Mouse (Mus musculus) right cerebral cortex, adult 18-20 months (tissue): ENCODE data around the gene Cln3.

ENCODE experiments used
- DNase-seq: peaks from one replicate; pipeline ENCODE4 v3.0.0; 2022; ENCODE audit warnings: mixed read lengths

Cln3 gene

DNA sequence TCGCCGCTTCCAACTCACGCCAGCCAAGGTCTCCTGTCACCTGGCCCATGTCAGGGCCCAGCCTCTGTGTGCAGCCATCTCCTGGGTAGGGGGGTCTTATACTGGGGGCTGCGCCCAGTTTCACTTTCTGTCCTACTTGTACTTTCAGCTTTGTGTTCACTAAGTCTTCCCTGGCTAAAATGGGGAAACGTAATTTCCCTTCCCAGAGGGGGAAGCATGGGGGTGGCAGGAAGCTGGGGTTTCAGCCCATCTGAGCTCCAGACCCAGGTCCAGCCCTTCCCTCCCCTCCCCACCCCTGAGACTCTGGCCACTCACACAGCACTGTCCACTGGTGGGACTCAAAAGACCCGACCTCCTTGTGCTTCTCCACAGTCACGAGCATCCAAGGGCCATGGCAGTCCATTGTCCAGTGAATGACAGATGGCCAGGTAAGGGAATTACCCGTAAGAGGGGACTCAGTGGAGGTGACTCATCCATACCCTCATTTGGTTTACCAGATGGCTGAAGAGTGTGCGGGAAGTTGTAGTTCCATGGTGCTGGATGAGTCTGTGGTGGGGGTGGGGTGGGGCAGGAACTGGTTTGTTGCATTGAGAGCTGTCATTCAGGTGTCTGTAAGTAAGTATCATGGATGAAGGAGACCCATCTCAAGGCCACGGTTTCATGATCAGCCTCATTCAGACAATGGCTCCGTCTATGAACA is 9.4 kb upstream of the Cln3 start, which contains the start of gene Il27:
Gene Il27, minus strand, starts transcription at position 80 of the 700 bp plus-strand sequence.
- DNase-seq = no peak

DNA sequence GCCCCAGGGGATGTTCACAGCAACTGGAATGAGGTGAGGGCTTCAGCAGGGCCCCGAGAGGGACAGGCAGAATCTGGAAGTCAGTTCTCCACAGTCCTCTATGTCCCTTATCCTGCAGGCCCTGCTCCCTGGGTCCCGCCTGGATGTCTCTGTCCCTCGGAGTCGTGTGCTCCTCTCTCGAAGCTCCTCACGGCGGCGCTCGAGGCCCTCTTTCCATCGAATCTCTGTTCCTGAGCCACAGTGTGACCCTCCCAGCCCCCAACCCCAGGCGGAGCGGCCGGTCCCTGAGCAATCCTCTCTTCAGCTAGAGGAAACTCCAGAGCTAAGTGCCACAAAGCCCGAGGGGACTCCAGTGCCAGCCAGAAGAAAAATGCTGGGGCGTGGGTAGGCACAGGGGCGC is 2.2 kb upstream of the Cln3 start:
- no peak for DNase-seq

DNA sequence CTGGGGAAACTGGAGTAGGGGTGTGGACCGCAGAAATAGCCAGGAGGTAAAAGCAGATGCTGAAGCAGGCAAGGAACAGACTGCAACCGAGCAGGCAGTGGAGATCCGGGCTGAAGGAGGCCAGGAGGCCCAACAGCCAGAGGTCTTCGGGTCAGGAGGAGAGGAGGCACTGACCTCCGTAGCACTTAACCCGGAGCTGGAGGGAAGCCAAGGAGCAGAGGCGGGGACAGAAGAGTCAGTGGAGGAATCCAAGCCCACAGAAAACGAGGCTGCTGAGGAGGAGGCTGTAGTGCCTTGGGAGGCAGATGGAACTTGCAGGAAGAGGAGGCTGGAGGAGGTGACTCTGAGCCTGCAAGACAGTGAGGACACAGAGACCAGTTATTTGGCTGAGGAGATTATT is 1.2 kb upstream of the Cln3 start:
- DNase-seq = no peak

DNA sequence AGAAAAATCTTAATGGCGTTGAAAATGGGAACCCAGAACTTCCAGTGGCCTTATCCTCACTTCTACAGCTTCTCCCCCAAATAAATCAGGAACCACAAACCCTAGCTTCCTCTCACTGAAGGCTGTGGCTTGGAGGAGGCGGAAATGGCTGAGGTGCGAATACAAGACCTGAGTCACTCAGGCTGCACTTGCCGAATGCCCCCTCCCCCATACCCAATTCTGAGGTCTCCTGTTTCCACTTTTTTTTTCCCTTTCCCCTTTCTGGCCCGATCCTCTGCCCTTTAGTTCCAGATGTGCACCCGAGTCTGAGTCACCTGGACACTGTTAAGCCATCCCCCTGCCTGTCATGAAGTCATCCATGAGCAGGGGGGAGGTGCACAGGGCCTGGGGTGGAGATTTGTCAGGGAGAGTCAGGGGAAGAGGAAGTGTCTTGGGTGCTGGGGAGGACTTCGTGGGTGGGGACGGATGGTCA is 1.1 kb downstream of the Cln3 start, which contains the start of gene Apobr:
Gene Apobr, plus strand, starts transcription at position 437 of the 472 bp plus-strand sequence.
- no peak for DNase-seq

DNA sequence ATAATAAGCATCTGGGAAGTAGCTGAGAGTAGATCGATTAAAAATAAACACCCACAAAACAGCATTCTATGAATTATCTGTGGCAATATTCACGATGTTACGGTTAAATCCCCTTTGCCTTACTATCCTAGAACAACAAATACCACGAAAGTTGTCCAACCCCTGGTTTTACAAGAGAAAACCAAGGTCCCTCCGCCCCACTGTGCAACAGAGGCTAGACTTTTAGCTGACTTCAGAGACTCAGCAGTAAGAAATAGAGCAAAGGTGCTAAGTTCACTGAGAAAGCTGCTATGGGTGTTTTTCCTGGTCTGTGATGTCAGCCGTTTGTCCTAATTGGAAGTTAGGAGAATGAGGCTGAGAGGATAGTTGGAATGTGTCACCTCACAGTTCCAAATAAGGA is 1.9 kb downstream of the Cln3 start:
- no peak for DNase-seq

DNA sequence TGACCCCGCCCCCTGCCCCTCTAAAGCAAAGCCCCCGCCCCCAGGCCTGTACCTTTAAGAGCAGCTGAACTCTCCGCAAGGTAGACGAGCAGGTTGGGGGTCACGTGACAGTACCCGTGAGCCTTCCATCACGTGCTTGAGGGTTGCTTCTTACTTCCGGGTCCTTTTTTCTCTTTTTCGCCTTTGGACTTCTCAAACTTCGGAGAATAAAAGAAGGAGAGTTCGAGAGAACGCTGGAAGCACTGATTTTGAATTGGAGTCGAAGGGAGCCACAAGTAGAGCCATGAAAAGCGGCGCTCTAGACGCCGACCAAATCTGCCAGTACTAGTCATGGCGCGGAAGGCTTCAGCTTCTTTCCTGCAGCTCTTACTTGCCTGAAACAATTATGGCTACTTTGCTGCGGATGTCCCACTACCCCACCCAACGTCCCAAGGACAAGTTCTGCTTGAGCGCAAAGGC is 2.3 kb downstream of the Cln3 start:
- peak; percentile 87 for DNase-seq

DNA sequence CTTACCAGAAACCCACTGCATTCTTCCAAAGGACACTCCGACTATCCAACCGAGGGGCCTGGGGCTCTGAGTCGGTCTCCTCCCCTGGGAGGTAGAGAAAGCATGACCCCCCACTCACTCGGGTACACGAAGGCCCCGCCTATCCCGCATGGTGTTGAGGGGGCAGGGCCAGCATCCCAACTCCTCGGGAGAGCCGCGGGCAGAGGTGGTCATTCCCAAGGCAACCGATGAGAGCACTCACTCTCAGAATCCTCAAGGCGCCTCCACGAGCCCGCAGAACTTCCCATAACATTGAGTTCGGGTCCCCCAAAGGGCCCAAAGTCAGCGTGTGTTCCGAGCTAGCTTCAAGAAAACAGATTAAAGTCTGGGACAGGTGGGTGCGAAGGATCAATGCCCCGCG is 2.9 kb downstream of the Cln3 start:
- DNase-seq = no peak

DNA sequence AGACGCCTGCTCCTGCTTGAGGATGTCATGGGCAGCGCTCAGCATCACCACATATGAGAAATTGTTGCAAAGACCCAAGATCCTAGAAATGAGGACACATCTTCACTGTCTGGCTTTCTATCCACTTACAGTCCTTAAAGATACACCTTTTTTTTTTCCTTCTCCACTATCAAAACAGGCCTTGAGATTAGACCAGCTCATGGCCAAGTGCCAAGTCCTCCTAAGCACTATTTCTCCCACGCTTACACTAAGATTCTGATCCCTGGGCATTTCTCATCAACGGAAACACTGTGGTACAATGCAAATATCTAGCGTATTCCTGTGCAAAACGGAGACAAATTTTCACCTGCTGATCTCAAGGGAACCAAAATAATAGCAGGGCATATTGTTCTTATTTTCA is 4.0 kb downstream of the Cln3 start:
- no peak for DNase-seq

DNA sequence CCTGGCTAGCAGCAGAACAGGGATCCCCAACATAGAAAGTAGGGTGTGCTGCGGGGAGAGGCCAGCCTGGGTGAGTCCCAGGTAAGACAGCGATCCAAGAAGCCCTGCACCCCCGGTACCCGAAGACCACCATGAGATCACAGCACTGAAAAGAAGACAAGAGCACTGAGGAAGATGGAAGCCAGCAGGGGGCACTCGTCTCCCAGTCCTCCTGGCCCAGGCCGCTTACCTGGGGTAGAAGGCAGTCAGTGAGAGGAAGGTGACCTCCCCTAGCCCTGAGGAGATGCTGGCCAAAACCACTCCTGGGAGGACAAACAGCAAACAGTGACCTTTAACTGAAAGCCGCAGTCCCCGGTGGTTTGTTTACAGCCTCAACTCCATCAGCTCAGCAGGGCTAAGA is 6.4 kb downstream of the Cln3 start:
- DNase-seq = no peak

DNA sequence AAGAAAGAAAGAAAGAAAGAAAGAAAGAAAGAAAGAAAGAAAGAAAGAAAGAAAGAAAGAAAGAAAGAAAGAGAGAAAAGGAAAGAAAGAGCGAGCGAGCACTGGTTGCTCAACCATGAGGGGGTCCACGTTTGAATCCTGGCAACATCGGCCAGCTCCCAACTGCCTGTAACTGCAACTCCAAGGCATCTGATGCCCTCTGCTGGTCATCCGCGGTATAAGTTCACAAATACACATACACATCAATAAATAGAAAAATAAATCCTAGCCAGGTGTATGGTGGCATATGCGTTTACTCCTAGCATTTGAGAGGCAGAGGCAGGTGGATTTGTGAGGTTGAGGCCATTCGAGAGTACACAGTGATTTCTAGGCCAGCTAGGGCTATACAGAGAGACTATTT is 8.7 kb downstream of the Cln3 start:
- no peak for DNase-seq

DNA sequence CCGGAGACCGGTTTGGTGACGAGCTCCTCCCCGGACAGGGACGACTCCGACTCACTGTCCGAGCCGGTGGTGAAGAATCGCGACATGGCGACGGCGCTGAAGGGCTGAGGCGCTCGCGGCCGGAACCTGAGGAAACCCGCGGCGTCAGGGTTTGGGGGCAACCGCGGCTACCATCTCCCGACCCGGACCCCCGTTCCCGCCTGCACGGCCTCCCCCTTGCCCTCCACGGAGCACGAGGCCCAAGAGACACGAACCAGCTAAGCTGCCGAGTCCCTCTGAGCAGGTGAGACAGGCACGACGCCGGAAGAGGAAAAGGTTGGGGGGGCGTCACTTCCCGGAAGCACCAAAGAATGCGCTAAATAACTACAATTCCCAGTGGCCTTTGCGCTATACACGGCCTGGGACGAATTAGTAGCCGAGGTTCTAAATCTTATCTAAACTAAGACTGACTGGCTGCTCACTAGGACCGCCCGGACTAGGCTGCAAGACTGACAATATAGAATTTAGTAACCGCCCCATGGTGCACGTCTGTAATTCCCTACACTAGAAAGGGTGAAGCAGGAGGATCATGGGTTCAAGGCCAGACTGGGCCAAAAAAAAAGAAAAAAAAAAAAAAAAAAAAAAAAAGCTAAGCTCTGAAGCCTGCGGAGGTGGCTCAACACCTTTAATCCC is 19.4 kb downstream of the Cln3 start, which contains the start of gene Eif3c:
Gene Eif3c, minus strand, starts transcription at position 318 of the 672 bp plus-strand sequence.
- peak; percentile 92 for DNase-seq

DNA sequence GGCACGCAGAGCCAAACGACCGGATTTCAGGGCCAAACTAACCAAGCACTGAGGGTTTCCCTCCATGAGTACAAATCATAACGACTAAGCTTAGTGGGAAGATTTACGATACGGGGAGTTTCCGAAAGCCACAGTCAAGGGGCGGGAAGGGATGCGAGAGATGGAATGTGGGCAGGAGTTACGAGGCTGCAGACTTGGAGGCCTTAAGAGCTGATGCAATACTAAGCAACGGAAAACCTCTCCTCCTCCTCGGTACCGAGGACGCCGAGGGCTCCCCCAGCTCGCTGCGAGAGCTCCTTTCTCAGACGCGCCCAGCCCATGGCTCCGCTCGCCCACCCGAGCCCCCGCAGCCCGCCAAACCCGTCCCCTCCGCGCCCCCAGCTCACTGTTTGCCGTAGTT is 19.9 kb downstream of the Cln3 start:
- no peak for DNase-seq

DNA sequence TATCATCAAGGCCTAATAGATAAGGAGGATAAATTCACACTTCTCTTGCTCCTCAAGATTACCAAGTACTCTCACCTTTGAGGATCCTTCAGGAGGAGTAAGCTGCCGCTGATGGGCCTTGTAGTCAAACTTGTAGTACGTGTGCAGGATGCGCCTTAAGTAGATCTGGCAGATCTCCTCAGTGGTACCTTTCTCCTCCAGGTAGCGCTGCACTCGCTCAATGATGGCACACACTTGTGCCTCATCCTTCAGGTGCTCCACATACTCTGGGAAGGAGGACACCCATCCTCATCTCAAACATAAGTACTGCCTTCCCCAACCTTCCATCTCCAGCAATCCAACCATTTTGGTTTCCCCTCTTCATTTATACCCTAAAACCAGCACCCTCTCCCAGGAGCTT is 29.0 kb downstream of the Cln3 start:
- DNase-seq = no peak

DNA sequence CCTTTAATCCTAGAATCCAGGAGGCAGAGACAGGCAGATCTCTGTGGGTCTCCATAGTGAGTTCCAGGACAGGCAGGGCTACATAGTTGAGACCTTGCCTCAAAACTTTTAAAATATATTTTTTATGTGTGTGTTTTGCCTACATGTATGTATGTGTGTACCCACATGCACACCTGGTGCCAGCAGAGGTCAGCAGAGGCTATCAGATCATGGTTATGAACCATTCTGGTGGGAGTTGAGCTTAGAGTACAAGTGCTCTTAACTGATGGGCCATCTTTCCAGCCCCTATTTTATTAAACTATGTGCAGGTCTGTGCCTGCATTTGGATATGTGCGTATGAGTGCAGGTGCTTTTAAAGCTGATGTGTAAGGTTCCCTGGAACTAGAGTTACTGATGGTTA is 30.8 kb downstream of the Cln3 start:
- no peak for DNase-seq

DNA sequence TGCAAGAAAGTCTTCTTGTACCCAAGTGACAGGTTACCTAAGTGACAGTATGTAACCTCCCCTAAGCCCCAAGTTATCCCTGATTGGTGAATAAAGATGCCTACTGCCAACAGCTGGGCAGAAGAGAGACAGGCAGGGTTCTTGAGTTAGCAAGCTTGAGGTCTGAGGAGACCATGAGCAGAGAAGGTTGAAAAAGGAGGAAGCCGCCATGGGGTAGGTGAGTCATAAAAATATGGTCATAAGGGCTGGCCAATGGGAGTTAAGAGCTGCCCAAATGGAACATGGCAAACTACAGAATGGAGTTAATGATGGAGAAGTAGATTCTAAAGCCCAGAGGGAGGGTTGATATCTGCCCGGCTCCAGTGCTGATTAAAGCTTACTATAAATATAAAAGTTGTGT is 40.0 kb downstream of the Cln3 start:
- no peak for DNase-seq

DNA sequence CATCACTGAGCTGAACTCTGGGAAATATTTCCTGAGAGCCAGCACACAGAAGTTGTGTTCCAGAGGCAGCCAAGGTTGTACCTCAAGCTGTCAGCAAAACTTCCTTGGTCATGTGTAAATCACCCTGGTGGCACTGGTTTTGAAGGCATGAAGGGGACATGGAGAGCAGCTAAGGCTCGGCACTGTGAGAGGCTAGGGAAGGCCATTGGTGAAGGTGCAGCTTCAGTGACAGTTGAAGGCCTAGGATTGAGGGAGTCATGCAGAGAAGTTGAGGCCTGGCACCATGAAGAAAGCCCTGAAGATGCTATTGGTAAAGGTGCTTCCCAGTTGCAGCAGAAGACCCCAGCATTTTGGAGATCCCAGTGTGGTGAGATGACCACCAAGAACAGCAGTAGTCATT is 44.0 kb downstream of the Cln3 start:
- no peak for DNase-seq

DNA sequence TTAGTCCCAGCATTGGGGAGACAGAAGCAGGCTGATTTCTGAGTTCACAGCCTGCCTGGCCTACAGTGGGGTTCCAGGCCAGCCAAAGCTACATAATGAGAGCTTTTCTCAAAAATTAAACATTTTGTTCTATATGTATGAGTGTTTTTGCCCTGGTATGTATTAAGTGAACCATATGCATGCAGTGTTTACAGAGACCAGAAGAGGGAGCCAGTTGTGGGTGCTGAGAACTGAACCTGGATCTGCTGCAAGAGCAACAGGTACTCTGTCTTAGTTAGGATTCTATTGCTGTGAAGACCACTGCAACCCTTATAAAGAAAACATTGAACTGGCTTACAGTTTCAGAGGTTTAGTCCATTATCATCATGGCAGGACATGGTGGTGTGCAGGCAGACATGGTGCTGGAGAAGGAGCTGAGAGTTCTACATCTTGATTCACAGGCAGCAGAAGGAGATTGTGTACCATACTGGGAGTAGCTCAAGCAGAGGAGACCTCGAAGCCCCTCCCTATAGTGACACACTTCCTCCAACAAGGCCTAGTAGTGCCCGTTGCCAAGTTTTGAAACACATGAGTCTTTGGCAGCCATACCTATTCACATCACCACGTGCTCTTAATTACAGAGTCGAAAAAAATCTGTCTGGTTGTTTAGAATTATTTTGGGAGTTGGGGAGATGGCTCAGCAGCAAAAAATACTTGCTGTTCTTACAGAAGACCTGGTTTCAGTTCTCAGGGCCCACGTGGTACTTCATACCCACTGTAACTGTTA is 47.6 kb downstream of the Cln3 start:
- peak; percentile 13 for DNase-seq

DNA sequence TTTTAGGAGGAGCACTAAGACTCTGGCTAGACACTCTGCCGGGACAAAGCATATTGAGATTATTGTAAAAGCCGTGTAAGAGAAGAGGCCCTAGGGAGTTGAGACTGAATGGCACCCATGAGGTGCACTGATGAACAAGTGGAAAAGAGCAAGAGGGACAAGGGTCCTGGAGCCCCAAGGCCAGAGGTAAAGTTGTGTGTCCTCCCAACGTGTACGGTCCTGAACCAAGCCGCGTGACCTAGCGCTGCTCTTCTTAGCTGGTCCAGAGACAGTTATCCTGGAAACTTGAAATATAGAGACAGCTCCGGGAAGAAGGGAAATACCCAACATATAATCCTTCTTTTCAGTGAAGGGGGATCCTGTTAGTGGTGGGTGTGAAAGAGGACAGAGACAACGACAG is 49.2 kb downstream of the Cln3 start:
- DNase-seq = no peak

DNA sequence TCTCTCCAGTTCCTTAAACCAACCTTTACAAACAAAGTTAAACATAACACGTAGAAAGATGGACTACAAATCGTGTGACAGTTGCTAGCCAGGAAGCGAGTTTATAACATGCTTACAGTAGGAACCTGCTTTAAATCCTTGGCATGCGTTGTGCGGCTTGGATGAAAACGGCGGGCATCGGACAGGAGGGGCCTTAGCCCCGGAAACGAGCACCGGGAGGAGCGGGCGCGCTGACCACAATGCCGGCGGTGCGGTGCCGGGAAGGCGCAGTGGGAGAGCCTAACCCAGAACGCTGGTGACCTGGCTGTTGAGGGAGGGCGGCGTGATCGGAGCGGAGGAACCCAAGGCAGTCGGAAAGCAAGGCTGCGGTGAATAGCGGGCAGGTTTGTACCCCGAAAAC is 49.9 kb downstream of the Cln3 start:
- DNase-seq = no peak

DNA sequence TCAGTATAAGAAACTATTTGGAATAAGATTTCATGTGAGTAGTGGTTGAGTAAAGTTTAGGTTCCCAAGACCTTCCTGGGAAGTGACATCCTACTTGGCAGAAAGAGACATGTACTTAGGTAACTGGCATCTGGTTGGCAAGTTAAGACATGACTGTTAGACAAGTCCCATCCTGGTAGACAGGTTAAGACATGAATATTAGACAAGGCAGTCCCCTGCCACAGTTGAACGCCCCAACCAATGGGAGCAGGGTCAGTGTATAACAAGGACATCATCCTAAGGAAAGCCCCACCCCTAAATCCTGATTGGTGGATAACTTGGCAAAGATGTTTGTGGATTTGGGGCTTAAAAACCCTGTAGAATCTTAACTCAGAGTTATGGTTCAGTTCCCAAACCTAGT is 52.2 kb downstream of the Cln3 start:
- DNase-seq = no peak

DNA sequence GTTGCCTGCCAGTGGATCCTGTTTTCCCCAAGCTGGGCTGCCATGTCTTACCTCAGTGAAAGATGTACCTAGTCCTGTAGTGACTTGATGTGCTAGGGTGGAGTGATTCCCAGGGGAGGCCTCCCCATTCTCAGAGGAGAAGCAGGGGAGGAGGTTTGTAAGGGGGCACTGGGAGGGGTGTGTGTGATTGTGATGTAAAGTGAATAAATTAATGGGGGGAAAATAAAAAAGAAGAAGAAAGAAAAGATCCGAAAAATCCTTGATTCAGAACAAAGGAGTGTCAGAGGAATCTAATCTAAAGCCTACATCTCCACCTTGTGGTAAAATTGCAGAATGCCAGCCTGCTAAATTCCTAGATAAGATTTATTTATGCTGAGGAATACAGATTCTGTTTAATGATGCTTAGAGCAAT is 57.4 kb downstream of the Cln3 start:
- DNase-seq = peak; percentile 28

DNA sequence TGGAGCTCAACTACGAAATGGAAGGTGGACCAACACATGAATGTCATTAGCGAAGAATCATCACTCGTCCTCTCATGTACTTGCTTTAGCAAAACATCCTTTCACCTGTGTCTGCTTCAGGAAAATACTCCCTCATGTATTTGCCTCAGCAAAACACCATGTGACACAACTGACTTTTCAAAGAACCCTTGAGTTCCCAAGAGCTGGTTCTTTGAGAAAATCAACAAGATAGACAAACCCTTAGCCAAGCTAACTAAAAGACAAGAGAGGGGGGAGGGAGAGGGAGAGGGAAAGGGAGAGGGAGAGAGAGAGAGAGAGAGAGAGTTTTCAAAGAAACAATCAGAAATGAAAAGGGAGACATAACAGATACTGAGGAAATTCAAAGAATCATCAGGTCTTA is 62.3 kb downstream of the Cln3 start:
- no peak for DNase-seq
